Mouse (Mus musculus) layer of hippocampus, postnatal 10 days (tissue): Measurements from ENCODE around the gene Irak3. TPM values are rescaled to one million over a fixed set of nuclear protein-coding genes. Genes with fewer than 3 reads are reported as not detected.
"Not testable (repeated sequence)": the region's sequence is repeated elsewhere in the genome, so short reads cannot be mapped to it uniquely, and the experiment has no call there.

Experiments used
- DNase-seq, 2 experiments: peaks; one replicate each; pipeline ENCODE4 v3.0.0; 2021; ENCODE audit warnings: low spot score in 2 of 2
- total RNA-seq, 2 experiments: library from RNA; stranded (reverse); gene quantifications; 2 replicates each; pipeline ENCODE4 v1.2.3; 2021

Gene Irak3
- total RNA-seq, 2 experiments from 2014 or later = 0.22 to 0.64 TPM

GRCm38 (mm10) chr10:120164931-120165792 lies 36.8 kb downstream of the Irak3 start:
- no peak for DNase-seq

GRCm38 (mm10) chr10:120163490-120163889 lies 38.4 kb downstream of the Irak3 start:
- DNase-seq = no peak

- no peak for DNase-seq
Measured at GRCm38 (mm10) chr10:120162840-120163239, 39.1 kb downstream of the Irak3 start.

- DNase-seq = no peak
Measured at GRCm38 (mm10) chr10:120160533-120160932, 41.4 kb downstream of the Irak3 start.

- no peak for DNase-seq
Measured at GRCm38 (mm10) chr10:120153911-120154310, 48.0 kb downstream of the Irak3 start.

GRCm38 (mm10) chr10:120151672-120152071 lies 50.3 kb downstream of the Irak3 start:
- DNase-seq = no peak

GRCm38 (mm10) chr10:120140916-120141516 lies 60.9 kb downstream of the Irak3 start:
- no peak for DNase-seq

- no peak for DNase-seq
Measured at GRCm38 (mm10) chr10:120140193-120140592, 61.7 kb downstream of the Irak3 start.

GRCm38 (mm10) chr10:120136020-120136562 lies 65.8 kb downstream of the Irak3 start:
- no peak for DNase-seq

GRCm38 (mm10) chr10:120133697-120134096 lies 68.2 kb downstream of the Irak3 start:
- DNase-seq = no peak

GRCm38 (mm10) chr10:120130621-120131020 lies 71.3 kb downstream of the Irak3 start:
- DNase-seq = peak; percentile 74 to 76

GRCm38 (mm10) chr10:120128601-120129277 lies 73.2 kb downstream of the Irak3 start:
- DNase-seq = no peak

GRCm38 (mm10) chr10:120125465-120125857 lies 76.5 kb downstream of the Irak3 start:
- DNase-seq = no peak

GRCm38 (mm10) chr10:120124801-120125464 lies 77.0 kb downstream of the Irak3 start:
- DNase-seq = peak; percentile 90 to 91

GRCm38 (mm10) chr10:120123721-120124120 lies 78.2 kb downstream of the Irak3 start:
- DNase-seq = no peak

GRCm38 (mm10) chr10:120115249-120115648 lies 86.7 kb downstream of the Irak3 start:
- no peak for DNase-seq

- DNase-seq = no peak
Measured at GRCm38 (mm10) chr10:120114493-120114892, 87.4 kb downstream of the Irak3 start.

- DNase-seq = no peak
Measured at GRCm38 (mm10) chr10:120113980-120114379, 88.0 kb downstream of the Irak3 start.

GRCm38 (mm10) chr10:120113482-120113881 lies 88.4 kb downstream of the Irak3 start:
- DNase-seq = not testable (repeated sequence)

GRCm38 (mm10) chr10:120112507-120113396 lies 89.2 kb downstream of the Irak3 start, which contains the start of gene Helb:
TSS of gene Helb (minus strand) at chr10:120112987.
- DNase-seq = peak; percentile 97
